ENCODE assay signal across 11 mouse cellular contexts in genomic region chr9:103652127-103652882, GRCm38 (mm10).
DNase-seq lines count a peak whose midpoint lies in the region; ATAC-seq lines count a peak whose summit lies in the region.
"Had no signal": no experiment of that assay in that cellular context is flagged by ENCODE, and none has a peak within 500 bp of the region (broad histone marks: within the 10 kb centered on the region; RNA-seq: fewer than 3 reads in every experiment).

No protein-coding gene starts in this region.

- no peak overlapping the region for H3K4me3 ChIP-seq in forebrain, embryonic 13.5 days
- H3K4me3 ChIP-seq in limb, embryonic 11.5 days (ENCODE audit: low read depth, low read length), result no peak overlapping the region
- no peak overlapping the region for H3K4me3 ChIP-seq in heart, embryonic 11.5 days (ENCODE audit: low read depth, low read length)
- H3K4me3 ChIP-seq: myocyte had no signal

- ATAC-seq in forebrain, embryonic 13.5 days, result peak; percentile 28; the same call in 1 of the 2 replicates
- 0 out of 2 replicates have a peak, but pooled peaks have one; percentile 37 for ATAC-seq in limb, embryonic 11.5 days (ENCODE audit: insufficient number of reproducible peaks, low FRiP score, low TSS enrichment, low read depth)
- no peak for ATAC-seq in heart, embryonic 11.5 days (replicated peaks; ENCODE audit: insufficient number of reproducible peaks, low FRiP score, low TSS enrichment)

- H3K4me1 ChIP-seq in forebrain, embryonic 13.5 days, result peaks cover 65% of the 10 kb centered on the region
- H3K4me1 ChIP-seq in limb, embryonic 11.5 days (ENCODE audit: control insufficient read depth, insufficient read depth, low read length), result peaks cover 29% of the 10 kb centered on the region
- H3K4me1 ChIP-seq in heart, embryonic 11.5 days (ENCODE audit: control insufficient read depth, insufficient read depth, low read length), result peaks cover 32% of the 10 kb centered on the region

- H3K27ac ChIP-seq in forebrain, embryonic 13.5 days, result peak overlapping the region; percentile 93
- H3K27ac ChIP-seq in limb, embryonic 11.5 days (replicated peaks; ENCODE audit: low read depth, low read length), result no peak overlapping the region
- no peak overlapping the region for H3K27ac ChIP-seq in heart, embryonic 11.5 days (ENCODE audit: low read depth, low read length)

- no peaks in the 10 kb centered on the region for H3K9me3 ChIP-seq in forebrain, embryonic 13.5 days (replicated peaks)
- H3K9me3 ChIP-seq in limb, embryonic 11.5 days (ENCODE audit: control insufficient read depth, low read length), result no peaks in the 10 kb centered on the region
- no peaks in the 10 kb centered on the region for H3K9me3 ChIP-seq in heart, embryonic 11.5 days (replicated peaks; ENCODE audit: control insufficient read depth, low read length)

- 51% methylated on average over 8 of the region's 8 CpGs for WGBS in forebrain, embryonic 13.5 days
- 67% methylated on average over 8 of the region's 8 CpGs for WGBS in limb, embryonic 11.5 days
- 55% methylated on average over 8 of the region's 8 CpGs for WGBS in heart, embryonic 11.5 days (ENCODE audit: insufficient replicate concordance)

- H3K27me3 ChIP-seq in forebrain, embryonic 13.5 days, result no peaks in the 10 kb centered on the region
- H3K27me3 ChIP-seq in limb, embryonic 11.5 days (ENCODE audit: control insufficient read depth, insufficient read depth, low read length), result no peaks in the 10 kb centered on the region
- no peaks in the 10 kb centered on the region for H3K27me3 ChIP-seq in heart, embryonic 11.5 days (ENCODE audit: control insufficient read depth, insufficient read depth, low read length)

- DNase-seq in cerebellum, adult 9-10 months, result peak; percentile 59
- DNase-seq in cerebellum, adult 11 months, result no peak
- peak; percentile 31 to 62 for DNase-seq in left cerebral cortex, postnatal 25 days (ENCODE audit: low spot score in 2 of 2)
- DNase-seq in left cerebral cortex, postnatal 4 days, result no peak
- DNase-seq in limb, embryonic 11.5 days (ENCODE audit: low spot score), result no peak
- DNase-seq in natural killer cell, adult 2 months (ENCODE audit: low spot score in 2 of 2), result no peak
- DNase-seq: kidney, postnatal 10 days; right cerebral cortex, postnatal 14 days had no signal

- intact Hi-C loops in left cerebral cortex, postnatal 25 days (cut with DNase I), result no loop called here
- intact Hi-C loops in left cerebral cortex, postnatal 4 days (cut with DNase I), result no loop called here

- no peak overlapping the region for H3K9ac ChIP-seq in forebrain, embryonic 13.5 days
- H3K9ac ChIP-seq in limb, embryonic 11.5 days (ENCODE audit: low read length), result no peak overlapping the region
- no peak overlapping the region for H3K9ac ChIP-seq in heart, embryonic 11.5 days (ENCODE audit: low read depth, low read length)

- no peak overlapping the region for H3K4me2 ChIP-seq in forebrain, embryonic 13.5 days
- H3K4me2 ChIP-seq in limb, embryonic 11.5 days (ENCODE audit: low read depth, severe bottlenecking), result no peak overlapping the region
- H3K4me2 ChIP-seq in heart, embryonic 11.5 days, result no peak overlapping the region

- H3K36me3 ChIP-seq in forebrain, embryonic 13.5 days (ENCODE audit: poor library complexity, severe bottlenecking), result no peaks in the 10 kb centered on the region
- H3K36me3 ChIP-seq in limb, embryonic 11.5 days (ENCODE audit: control insufficient read depth, insufficient read depth, low read length), result no peaks in the 10 kb centered on the region
- no peaks in the 10 kb centered on the region for H3K36me3 ChIP-seq in heart, embryonic 11.5 days (ENCODE audit: control insufficient read depth, insufficient read depth, low read length)

Comparison
In these comparisons a context has a peak if more than half of its experiments do, and no peak if none do; other contexts are left out.
1. DNase-seq: peak in cerebellum, adult 9-10 months (single experiment) and left cerebral cortex, postnatal 25 days (2 of 2); none in cerebellum, adult 11 months (single experiment), left cerebral cortex, postnatal 4 days (single experiment), limb, embryonic 11.5 days (single experiment) and natural killer cell, adult 2 months (0 of 2).